In genomic region chr11:44811007-44811406, GRCm38 (mm10) we compare ENCODE assay signal across 14 mouse cellular contexts.
"Had no signal": no experiment of that assay in that cellular context is flagged by ENCODE, and none has a peak within 500 bp of the region (broad histone marks: within the 10 kb centered on the region; RNA-seq: fewer than 3 reads in every experiment).

No protein-coding gene starts in this region.

- ATAC-seq: midbrain, embryonic 16.5 days had no signal

- DNase-seq: lung, adult 18-20 months; lung, embryonic 14.5 days; lung, postnatal 10 days; lung, postnatal 4 days; midbrain, embryonic 14.5 days; retina, postnatal 1 day; right cerebral cortex, adult 18-20 months; right cerebral cortex, postnatal 25 days; right cerebral cortex, postnatal 4 days; spleen, adult 18-20 months; thymus, adult 18-20 months; thymus, postnatal 14 days; thymus, postnatal 36 days had no signal
